Mouse (Mus musculus) naive thymus-derived CD4-positive, alpha-beta T cell, adult 2 months (primary cell): ENCODE results near the gene Gm21738.
"Not testable (repeated sequence)": the region's sequence is repeated elsewhere in the genome, so short reads cannot be mapped to it uniquely, and the experiment has no call there.

Experiments
- DNase-seq: peaks from one replicate; pipeline ENCODE4 v3.0.0-alpha.2; 2011; ENCODE audit warnings: low read depth

Gene Gm21738

DNA sequence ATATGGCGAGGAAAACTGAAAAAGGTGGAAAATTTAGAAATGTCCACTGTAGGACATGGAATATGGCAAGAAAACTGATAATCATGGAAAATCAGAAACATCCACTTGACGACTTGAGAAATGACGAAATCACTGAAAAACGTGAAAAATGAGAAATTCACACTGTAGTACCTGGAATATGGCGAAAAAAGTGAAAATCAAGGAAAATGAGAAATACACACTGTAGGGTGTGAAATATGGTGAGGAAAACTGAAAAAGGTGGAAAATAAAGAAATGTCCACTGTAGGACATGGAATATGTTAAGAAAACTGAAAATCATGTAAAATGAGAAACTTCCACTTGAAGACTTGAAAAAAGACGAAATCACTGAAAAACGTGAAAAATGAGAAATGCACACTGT lies at the start of gene Gm21738:
Gm21738 (minus strand) TSS at position 101 of the 400 bp plus-strand sequence.
- DNase-seq, result not testable (repeated sequence)

DNA sequence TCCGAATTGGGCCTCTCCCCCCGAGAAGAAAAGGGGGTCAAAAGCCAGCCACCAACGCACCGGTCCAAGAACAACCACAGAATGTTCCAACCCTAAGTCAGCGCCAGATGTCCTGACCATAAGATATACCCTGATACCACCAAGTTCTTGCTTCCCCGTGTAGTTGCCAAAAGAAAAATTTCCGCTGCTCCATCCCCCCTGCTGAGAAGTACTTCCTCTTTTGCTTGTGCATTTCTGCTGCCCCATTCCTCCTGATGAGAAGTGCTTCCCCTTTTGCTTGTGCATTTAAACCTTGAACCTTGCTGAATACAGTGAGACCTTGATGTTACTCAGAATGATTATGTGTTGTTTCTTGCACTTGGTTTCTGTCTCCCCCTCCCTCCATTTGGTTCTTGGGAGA lies 35.0 kb downstream of the Gm21738 start:
- DNase-seq, result not testable (repeated sequence)
